Mouse (Mus musculus) C2C12 (cell line): ENCODE data around the gene Ccdc57.

Experiments used
- CTCF ChIP-seq: IDR thresholded peaks from one replicate; pipeline ENCODE4 v1.5.1; 2011; ENCODE audit not compliant: control insufficient read depth, insufficient read depth, insufficient read length
- FOSL1 ChIP-seq: IDR thresholded peaks from one replicate; pipeline ENCODE4 v1.8.0; 2011; ENCODE audit warnings: mild to moderate bottlenecking, low read length; ENCODE audit not compliant: poor library complexity, insufficient read depth, severe bottlenecking

DNA sequence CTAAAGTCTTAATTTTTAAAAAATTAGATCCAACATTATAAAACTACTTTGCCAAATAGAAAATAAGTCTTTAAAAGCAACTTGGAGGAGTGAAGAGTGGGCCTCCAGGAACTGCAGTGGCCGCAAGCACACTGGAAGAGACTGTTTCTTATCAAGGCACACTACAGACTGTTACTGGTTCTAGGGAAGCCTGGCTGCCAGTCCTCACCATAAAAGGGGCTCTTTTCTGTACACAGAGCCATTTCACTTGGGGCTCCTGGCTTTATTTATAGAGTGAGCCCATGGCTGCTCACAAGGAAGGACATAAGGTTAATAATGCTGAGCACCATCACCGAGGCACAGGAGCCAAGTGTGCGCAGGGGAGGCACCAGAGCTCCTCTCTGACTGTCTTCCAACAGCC, 10.1 kb downstream of the Ccdc57 start:
- TF ChIP-seq CTCF (no peak), FOSL1 (no peak)
